Mouse (Mus musculus) gastrocnemius, postnatal 10 days (tissue): Measurements from ENCODE around the gene Lrrc42. TPM values are rescaled to one million over a fixed set of nuclear protein-coding genes. Genes with fewer than 3 reads are reported as not detected.

Experiments
- DNase-seq: peaks from one replicate; pipeline ENCODE4 v3.0.0; 2021; ENCODE audit warnings: mixed read lengths
- total RNA-seq, 2 experiments: library from RNA; stranded (reverse); gene quantifications; 2 replicates each; pipeline ENCODE4 v1.2.3; 2021

Gene Lrrc42
- total RNA-seq, 2 experiments from 2014 or later, result 16.4 to 17.6 TPM

DNA sequence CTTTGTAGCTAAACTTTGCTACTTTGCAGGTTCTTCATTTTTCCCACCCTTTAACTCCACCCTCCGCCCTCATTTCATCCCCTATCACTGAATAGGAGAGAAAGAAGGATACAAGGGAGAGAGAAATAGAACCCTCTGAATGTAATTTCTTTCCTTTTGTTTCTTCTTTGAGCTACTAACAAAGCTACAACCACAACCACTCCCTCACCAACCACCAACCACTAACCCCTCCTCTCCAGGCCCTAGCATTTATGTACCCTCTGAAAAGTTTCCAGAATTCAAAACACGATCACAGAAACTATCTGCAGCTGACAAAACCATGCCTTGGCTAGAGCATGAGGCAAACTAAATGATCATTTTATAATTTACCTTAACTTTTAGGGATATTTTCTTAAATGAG is 56.9 kb downstream of the Lrrc42 start:
- no peak for DNase-seq

DNA sequence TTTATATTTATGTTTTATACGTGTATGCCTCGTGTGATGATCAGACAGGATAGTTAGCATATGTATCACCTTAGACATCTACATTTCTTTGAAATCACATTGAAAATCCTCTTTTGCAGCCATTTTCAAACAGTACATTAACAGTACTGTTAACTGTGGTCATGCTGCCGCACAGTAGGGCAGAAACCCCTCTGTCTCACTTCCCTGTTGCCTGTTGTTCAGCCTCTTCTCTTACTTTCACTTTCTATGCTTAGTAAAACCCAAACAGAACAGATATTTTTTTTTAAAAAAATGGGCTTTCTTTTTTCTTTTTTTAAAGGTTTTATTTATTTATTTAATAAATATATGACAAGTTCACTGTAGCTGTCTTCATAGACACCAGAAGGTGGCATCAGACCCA is 59.5 kb downstream of the Lrrc42 start:
- no peak for DNase-seq

DNA sequence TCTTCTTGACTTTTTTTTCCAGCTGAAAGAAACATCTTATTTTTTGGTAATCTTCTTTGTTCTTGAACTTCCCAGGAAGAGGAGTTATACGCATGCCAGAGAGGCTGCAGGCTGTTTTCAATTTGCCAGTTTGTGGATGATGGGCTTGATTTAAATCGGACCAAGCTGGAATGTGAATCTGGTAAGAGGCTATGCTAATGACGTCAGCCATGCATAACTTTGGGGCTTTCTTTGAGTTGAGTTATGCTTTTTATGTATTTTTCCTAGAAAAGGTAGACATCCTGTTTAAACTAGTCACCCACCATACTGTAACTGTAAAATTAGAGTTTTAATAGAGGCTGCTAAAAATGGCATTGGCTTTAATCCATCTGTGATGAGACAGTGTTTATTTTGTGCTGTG is 67.6 kb downstream of the Lrrc42 start:
- DNase-seq, result no peak

Other genes starting within 250 kb of the Lrrc42 start
- 10 to 100 TPM; 70.9 to 80.3 TPM for gene Mrpl37, start 186.7 kb downstream of the Lrrc42 start, total RNA-seq
- 10 to 100 TPM; 14.9 to 17.2 TPM for gene Cyb5rl, start 186.5 kb downstream of the Lrrc42 start, total RNA-seq
- gene Cdcp2, start 156.6 kb downstream of the Lrrc42 start, total RNA-seq, result not detected
- gene Tmem59, start 75.1 kb downstream of the Lrrc42 start, total RNA-seq, result 100 to 1,000 TPM; 113 to 119 TPM
- gene Tceanc2, start 74.4 kb downstream of the Lrrc42 start, total RNA-seq, result 10 to 100 TPM; 14.0 to 16.1 TPM
- not detected for gene Ldlrad1, start 44.4 kb downstream of the Lrrc42 start, total RNA-seq
- 10 to 100 TPM; 21.7 to 26.0 TPM for gene Hspb11, start 61 bp upstream of the Lrrc42 start, total RNA-seq
- under 1 TPM in 1 of 2 experiments, not detected in 1; 0.33 TPM for gene Dio1, start 53.6 kb upstream of the Lrrc42 start, total RNA-seq
- 10 to 100 TPM; 14.8 to 17.8 TPM for gene Yipf1, start 60.8 kb upstream of the Lrrc42 start, total RNA-seq
- 1 to 10 TPM; 8.0 to 8.4 TPM for gene Ndc1, start 114.3 kb upstream of the Lrrc42 start, total RNA-seq
- gene Glis1, start 181.1 kb upstream of the Lrrc42 start, total RNA-seq, result 1 to 10 TPM in 1 of 2 experiments, under 1 TPM in 1; 0.93 to 1.4 TPM